Mouse (Mus musculus) mouse embryonic stem cell (cell line): ENCODE data around the gene Tbxa2r.

ENCODE experiments used
- in situ Hi-C, 2 experiments: fragments of 300-500 bp; cut with MboI; formaldehyde crosslinking; loops; 1 replicate in 1 of 2; 3 replicates in 1 of 2; pipeline ENCODE4 v1.14.3; 2019 to 2020; ENCODE audit warnings: low sequenced_read_pairs in 2 of 2, low pct_unique_long_range_greater_than_20kb in 1 of 2, mixed read lengths in 1 of 2; ENCODE audit not compliant: unreplicated experiment in 1 of 2

The Tbxa2r gene

DNA sequence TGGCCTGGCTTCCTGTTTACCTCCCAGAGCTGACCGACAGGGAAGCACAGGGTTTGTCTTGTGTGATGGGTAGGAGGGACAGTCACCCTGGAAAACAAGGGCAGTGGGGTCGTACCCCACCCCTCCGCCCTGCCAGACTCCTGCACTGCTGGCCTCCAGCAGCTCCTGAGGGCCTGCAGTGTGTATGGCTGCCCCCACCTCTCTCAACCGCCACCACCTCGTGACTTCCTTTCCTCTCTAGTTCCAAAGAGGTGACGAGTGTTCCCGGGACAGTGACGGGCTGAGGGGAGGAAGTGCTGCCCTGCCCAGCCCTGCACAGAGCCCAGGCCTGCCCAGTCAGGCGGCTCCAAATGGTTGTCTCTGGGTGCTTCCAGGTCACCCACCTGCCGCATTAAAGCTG lies 30.7 kb upstream of the Tbxa2r start:
- in situ Hi-C loops: no loop called here

DNA sequence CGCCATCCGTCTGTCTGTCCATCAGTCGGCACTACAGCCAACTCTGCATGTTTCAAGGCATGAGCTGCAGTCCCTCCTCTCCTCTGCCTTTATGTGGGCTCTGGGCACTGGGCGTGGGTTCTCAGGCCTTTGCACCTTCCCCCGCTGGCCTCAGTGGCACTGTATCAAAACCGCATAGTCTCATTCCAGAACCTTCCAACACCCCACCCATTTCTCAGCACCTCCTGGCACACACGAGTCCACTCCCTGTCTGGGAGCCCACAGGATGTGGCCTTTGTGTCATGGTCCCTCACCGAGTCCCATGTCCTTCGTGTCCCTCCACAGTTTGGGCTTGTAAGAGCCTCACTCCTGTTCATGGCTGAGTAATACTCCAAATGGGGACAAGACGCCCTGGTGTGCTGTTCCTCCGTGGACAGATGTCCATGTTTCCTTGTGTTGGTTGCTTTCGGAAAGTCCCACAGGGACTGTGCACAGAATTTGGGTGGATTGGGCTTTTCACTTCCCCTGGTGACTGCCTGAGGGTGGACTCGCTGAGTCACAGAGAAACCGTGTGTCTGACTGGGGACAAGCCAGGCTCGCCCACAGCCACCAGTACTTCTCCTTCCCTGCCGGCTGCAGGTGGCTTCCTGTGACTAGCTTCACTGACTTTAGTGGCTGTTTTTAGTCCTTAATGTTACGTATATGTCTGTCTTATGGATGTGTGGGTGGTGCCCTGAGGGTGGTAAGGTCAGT lies 30.0 kb upstream of the Tbxa2r start:
- in situ Hi-C loops: no loop called here

DNA sequence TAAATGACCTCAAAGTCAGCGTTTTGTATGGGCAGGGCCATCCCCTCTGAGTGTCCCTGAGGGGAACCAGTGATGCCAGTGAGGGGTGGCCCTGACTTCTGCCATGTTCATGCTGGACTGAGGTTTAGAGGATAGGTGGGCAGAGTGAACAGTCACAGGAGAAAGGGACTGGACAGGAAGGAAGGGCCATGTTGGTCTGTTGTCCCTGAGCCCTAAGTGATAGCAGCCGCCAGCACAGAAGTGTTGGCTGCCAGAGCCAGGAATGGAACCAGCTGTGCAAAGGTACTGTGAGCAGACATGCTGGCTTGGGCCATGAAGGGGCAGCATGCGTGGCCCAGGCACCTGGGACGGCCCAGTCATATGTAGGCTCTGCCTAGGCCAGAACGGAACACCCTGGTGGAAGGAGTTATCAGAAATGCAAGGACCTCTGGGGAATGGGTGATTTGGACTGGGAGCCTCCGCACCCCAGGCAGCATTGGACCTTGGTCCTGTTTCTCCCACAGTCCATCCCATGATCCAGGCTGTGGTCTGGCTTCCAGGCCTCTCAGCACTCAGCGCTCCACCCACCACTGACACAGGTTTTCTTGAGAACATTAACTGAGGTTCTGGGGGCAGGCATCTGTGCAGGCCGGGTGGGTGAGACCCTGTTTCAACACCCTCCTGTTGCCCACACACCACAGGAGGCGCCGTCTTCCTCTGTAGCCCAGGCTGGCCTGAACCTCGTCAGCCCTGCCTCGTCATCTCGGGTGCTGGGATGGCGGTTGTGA lies 28.8 kb upstream of the Tbxa2r start:
- in situ Hi-C loops: no loop called here

DNA sequence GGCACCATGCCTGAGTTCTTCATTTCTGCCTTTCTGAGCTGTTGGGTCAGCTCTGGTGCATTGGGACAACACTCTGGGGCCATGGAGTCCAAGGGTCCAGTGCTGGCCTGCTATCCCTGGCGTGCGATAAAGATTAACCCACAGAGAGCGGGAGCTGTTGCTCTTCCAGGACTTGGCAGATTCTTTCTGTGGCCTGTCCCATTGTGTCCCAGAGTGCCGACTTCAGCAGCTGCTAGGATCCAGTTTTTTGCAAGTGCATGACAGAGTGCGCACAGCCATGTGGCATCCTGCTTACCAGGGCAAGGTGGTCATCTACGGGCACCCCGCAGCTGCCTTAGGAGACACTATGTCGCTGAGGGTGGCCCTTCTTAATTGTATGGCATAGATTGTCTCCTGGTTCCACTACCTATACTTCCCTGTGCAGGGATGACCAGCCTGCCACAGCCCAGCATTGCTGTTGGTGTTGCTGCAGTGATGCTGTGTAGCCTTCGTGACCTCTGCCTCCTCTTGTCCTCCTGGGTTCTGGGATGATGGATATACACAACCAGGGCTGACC lies 28.1 kb upstream of the Tbxa2r start:
- in situ Hi-C loops: no loop called here

DNA sequence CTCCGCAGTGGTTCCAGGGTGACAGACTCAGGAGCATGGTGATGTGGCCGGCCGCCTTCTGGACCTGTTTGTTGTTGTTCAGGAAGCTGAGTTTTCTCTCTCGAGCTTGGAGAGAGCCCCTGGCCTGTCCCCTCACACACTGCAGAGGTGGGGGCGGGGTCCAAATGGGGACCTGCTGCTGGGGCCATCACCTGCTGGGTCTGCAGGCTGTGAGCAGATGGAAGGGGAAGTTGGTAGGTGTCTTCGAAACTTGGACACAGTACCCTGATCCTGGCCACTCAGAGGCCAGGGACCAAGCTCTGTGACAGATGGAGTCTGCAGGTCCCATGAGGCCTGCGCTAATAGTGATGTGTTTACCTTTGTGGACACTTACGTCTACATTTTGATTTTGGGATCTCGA lies 27.2 kb upstream of the Tbxa2r start:
- in situ Hi-C loops: no loop called here

DNA sequence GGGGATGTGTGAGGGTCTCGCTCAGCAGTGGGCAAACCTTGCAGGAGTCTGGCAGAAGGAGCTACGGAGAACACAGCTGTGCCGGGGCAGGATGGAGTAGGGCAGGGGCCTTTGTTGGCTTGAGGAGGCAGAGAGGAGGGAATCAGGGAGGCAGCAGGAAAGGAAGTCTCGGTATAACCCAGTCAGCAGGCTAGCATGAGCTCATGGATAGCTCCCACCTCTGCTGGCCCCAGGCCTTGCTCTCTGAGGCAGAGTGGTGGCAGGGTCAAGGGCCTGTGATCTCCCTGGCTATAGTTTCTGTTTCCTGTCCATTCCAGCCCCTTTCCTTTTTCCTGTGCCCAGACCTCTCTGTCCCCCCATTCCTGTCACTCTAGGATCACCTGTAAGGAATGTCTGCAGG lies 26.2 kb upstream of the Tbxa2r start:
- in situ Hi-C loops: no loop called here

DNA sequence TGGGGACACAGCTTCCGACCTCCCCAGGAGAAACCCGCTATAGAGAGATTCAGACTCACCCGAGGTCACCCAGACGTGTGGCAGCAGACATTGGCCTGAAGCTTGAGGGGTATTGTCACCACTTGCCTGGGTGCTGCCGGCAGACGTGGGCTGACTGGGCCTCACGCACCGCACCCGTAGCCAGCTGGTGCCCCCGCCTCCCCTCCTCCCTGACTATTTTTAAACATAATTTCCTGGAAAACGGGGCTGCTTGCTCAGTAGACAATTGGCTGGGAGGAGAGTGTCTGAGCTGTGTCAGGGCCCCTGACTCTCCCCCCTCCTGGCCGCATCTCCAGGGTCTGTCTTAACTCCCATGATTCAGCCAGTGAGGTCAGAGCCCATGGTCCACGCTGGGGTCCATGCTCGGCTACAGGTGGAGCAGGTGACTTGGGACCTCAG lies 25.7 kb upstream of the Tbxa2r start:
- in situ Hi-C loops: no loop called here

DNA sequence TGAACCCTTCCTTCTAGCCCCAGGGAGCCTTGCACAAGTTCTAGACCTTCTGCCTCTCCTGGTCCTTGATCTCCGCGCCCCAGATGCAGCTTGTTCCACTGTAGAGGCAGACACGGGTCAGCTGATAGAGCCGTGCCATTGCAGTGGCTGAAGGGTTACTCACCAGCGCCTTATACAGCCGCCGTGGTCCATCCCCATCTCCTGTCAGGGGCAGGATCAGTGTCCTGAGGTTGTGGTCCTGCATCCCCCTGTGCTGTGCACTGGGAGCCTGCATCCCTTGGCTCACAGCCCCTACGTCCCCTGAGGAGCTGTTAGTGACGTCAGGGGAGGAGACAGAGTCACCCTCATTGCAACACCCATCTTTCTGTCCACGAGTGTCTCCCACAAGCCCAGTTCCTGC lies 25.3 kb upstream of the Tbxa2r start:
- in situ Hi-C loops: no loop called here

DNA sequence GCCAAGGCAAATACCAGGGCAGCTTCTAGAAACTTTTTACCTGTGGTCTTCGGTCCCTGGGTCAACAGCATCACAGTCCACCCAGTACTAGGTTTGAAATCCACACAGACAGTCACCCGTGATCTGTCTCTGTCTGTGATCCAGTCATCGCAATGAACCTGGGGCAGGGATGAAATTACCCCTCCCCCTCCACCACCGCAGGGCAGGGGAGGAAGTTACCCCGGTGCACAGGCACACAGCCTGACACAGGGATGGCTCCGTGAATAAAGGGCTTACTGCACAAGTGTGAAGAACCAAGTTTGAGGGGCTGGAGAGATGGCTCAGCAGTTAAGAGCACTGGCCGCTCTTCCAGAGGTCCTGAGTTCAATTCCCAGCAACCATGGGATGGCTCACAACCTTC lies 24.8 kb upstream of the Tbxa2r start:
- in situ Hi-C loops: no loop called here

DNA sequence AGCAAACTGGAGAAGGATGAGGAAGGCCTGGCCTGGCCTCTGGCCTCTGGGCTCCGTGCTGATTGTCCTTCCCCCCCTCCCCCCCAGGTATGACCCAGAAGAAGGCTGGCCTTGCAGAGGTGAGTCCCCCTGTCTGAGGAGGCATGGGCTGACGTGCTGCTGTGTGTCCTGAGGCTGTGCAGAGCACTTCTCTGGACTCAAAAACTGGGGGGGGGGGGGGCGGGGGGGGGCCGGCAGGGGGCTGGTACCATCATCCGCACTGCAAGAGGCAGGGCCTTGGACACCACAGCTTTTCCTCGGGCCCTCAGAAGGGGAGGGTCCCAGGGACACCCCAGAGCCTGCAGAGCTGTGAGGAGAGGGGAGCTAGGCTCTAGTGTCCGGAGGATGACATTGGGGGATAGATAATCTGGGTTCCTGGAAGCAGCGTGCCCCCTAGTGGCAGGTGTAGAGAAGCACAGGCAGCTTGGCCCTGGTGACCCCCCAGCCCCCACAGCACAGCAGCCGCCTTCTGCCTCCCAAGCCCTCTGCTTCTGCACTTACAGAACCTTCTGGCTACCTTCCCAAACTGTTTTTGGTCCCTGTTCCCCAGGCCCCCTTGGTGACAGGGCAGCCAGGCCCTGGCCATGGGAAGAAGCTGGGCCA lies 23.8 kb upstream of the Tbxa2r start:
- in situ Hi-C loops: no loop called here

DNA sequence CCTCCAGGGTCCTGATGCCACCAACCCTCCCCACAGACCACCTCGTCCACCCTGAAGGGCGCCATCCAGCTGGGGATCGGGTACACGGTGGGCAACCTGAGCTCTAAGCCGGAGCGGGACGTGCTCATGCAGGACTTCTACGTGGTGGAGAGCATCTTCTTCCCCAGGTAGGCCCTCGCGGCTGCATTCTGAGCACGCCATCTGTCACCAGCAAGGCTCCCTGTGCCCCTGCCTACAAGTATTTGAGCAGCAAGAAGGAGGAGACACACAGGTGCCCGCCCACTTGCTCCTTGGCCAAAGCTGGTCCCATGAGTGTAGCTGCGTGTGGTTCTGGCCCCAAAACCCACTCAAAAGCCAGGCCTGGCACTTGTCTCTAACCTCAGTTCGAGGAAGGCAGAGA lies 22.9 kb upstream of the Tbxa2r start:
- in situ Hi-C loops: no loop called here

DNA sequence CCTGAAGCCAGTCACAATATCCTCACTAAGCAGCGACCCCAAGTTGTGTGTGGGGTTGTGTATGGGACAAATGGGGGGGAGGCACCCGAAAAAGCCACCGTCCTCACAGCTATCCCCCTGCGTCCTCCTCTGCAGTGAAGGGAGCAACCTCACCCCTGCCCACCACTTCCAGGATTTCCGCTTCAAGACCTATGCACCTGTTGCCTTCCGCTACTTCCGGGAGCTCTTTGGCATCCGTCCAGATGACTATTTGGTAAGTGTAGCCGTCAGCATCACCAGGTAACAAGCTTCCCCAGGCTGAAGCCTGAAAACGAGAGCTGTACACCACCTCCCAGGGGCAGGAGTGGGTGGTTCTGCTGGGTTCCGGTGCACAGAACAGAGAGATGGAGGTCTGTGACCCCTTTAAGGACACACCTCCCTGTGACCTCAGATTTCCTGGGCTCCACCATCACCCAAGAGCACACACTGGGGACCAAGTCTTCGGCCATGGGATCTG lies 22.3 kb upstream of the Tbxa2r start:
- in situ Hi-C loops: no loop called here

DNA sequence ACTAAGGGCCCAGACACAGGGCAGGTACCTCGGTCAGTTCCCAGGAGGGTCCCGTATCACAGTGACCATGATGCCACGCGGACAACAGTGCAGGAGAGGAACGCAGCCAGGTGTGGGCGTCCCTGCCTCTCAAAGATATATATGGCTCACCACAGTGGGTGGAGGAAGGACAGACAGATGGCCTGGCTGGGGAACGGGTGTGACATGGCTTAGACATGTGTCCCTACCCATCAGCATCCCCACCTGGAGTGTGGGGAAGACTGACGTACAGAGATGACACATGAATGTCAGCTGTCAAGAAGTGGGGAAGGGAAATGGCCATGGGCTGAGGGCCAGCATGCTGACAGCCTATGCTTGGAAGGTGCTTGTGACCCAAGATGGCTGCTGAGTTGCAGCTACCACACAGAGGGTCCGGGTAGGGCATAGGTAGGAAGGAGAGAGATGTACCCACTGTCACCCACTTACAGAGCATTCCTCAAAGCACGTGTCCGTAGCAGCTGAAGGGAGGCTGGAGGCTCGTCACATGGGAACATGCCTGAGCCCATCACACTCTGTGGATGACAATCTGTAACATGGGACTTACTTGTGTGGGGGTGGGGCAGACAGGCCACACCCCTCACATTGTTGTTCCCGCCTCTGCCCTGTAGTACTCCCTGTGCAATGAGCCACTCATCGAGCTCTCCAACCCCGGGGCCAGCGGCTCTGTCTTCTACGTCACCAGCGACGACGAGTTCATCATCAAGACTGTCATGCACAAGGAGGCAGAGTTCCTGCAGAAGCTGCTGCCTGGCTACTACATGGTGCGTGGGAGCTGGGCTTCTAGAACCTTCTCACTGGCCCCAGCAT lies 21.5 kb upstream of the Tbxa2r start:
- in situ Hi-C loops: no loop called here

DNA sequence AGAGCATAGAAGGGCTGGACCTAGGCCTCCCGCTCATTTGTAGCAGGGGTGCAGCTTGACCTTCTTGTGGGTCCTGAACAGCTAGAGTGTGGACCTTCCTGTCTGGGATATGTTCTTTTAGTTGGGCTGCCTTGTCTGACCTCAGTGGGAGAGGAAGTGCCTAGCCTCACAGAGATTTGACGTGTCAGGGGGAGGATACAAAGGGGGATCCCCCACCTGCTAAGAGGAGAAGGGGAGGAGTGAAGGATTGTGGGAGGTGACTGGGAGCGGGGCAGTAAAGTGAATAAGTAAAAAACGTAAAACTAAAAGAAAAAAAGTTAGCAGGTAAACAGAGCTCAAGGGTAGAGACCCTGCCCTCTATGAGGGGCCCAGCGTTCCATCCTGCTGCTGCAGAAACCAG lies 19.0 kb upstream of the Tbxa2r start:
- in situ Hi-C loops: no loop called here

DNA sequence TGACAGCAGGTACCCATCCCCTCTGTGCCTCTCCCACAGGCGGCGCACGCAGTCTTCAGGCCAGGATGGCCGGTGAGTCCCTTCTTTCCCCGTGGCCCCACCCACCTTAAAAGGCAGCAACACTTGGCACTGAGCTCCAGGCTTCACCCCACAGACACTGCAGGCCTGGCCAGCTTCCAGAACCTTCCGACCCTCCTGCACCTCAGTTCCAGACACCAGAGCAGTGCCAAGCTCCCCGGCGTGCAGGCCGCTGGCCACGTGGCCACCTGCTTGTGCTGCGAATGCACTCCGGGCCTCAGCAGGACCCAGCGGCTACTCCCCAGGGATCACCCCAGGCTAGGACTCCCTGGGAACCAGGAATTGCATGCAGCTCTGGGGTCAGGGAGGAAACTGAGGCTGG lies 14.9 kb upstream of the Tbxa2r start:
- in situ Hi-C loops: no loop called here

DNA sequence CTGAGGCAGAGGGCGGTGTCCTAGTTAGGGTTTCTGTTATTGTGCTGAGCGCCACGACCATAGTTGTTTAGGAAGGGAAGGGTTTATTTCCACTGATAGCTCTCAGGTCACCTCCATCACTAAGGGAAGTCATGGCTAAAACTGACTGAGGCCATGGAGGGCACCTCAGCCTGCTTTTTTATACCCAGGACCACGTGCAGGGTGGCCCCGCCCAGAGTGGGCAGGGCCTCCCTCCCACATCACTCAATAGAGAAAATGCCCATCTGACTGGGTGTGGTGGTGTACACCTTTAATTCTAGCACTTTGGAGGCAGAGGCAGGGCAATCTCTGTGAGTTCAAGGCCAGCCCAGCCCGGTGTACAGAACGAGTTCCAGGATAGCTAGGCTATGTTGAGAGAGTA lies 14.3 kb upstream of the Tbxa2r start:
- in situ Hi-C loops: no loop called here

DNA sequence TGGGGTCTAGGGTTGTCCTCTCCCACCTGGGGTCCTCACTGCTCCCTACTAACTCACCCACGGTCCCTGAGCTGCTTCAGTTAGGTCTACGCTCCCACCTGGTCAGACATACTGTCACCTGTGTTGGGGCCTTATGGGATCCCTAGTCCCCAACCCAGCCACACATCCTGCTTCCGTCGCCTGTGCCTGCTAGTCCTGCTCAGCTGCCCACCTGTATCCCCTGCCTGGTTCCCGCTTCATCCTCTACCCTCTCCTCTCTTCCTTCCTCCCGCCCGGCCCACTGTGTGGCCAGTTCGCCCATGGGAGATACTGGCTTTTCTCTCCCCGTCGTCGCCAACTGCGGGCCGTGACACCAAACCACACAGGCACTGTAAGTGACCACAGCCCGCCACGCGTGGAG lies 12.9 kb upstream of the Tbxa2r start:
- in situ Hi-C loops: no loop called here

DNA sequence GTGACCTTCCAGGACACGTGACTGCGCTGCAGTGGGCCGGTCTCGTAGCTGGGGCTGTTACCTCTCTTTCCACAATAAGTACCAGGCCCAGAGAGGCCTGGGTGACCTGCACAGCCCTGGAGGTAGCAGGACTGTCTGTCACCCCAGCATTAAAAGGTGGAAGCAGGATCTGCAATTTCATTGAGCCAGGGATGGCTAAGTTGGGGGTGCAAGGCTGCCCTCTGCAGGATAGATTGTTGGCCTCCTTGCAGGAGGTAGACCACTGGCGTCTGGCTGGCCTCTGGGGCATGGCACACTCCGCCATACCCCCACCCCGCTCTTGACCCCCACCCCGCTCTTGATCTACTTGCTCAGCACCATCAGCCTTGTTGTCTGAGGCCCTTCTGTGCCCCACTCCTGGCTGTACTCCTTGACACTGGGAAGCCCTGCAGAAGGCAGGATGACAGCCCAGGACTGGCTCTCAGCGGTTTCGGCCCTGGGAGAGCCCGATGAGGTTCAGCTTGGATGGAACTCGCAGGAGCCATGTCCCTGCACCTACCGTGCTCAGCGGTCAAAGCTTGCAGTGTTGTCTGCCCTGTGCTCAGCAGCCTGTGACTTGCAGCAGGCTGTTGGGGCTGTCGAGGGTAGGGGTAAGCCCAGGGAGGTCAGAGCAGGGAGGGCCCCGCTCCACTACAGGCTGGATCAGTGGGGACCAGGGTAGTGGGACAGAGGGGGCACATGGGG lies 12.0 kb upstream of the Tbxa2r start:
- in situ Hi-C loops: no loop called here
